Mouse (Mus musculus) CH12.LX (cell line): ENCODE measurements around the gene Kcnk15. TPM values are rescaled to one million over a fixed set of nuclear protein-coding genes. Genes with fewer than 3 reads are reported as not detected.

Experiments
- DNase-seq: peaks from one replicate; pipeline ENCODE4 v3.0.0-alpha.2; 2013; ENCODE audit errors: extremely low read depth
- H3K27ac ChIP-seq: 2 replicates; pipeline ENCODE4 v1.5.1; 2012; ENCODE audit warnings: low read depth, mild to moderate bottlenecking, control low read depth, moderate library complexity; ENCODE audit not compliant: insufficient read depth
- H3K27me3 ChIP-seq: replicated peaks from 2 replicates; pipeline ENCODE3; 2012; ENCODE audit warnings: inconsistent platforms
- H3K36me3 ChIP-seq, 2 experiments: replicated peaks in 1 of 2; 2 replicates each; pipeline versions ENCODE3 to v1.6.1; 2012; ENCODE audit warnings: inconsistent platforms in 1 of 2, low read length in 1 of 2, mild to moderate bottlenecking in 1 of 2, mixed read lengths in 1 of 2, moderate library complexity in 1 of 2; ENCODE audit not compliant: control insufficient read depth in 1 of 2, insufficient read depth in 1 of 2
- H3K4me1 ChIP-seq, 2 experiments: 2 replicates each; pipeline ENCODE4 v1.6.1; 2012; ENCODE audit warnings: inconsistent platforms in 1 of 2, moderate library complexity in 1 of 2; ENCODE audit not compliant: insufficient read depth in 2 of 2, control insufficient read depth in 1 of 2
- H3K4me2 ChIP-seq: 2 replicates; pipeline ENCODE4 v1.6.1; 2012; ENCODE audit warnings: low read depth, mild to moderate bottlenecking, control low read depth; ENCODE audit not compliant: poor library complexity, insufficient read depth, severe bottlenecking
- H3K4me3 ChIP-seq, 3 experiments: fragments of 150-350 bp in 1 of 3; sonication (generic) in 1 of 3; replicated peaks in 1 of 3; 2 replicates each; pipeline versions ENCODE3 to v1.5.1; 2011 to 2012; ENCODE audit warnings: low read depth in 2 of 3, low read length in 2 of 3, mild to moderate bottlenecking in 2 of 3, moderate library complexity in 2 of 3, control low read depth in 1 of 3, improper control_type of control experiment in 1 of 3, inconsistent platforms in 1 of 3, mixed read lengths in 1 of 3; ENCODE audit not compliant: poor library complexity in 1 of 3
- H3K79me2 ChIP-seq: replicated peaks from 2 replicates; pipeline ENCODE4 v1.6.1; 2012; ENCODE audit warnings: mild to moderate bottlenecking, moderate library complexity; ENCODE audit not compliant: control insufficient read depth, poor library complexity, insufficient read depth, severe bottlenecking; ENCODE audit errors: extremely low read depth
- H3K9ac ChIP-seq: 2 replicates; pipeline ENCODE4 v1.6.1; 2012; ENCODE audit warnings: low read depth, mild to moderate bottlenecking, control low read depth, moderate library complexity; ENCODE audit not compliant: insufficient read depth
- H3K9me3 ChIP-seq: replicated peaks from 2 replicates; pipeline ENCODE3; 2012; ENCODE audit warnings: low read length, inconsistent platforms, mixed read lengths
- BHLHE40 ChIP-seq: IDR thresholded peaks from 2 replicates; pipeline ENCODE4 v1.6.1; 2011; ENCODE audit warnings: mild to moderate bottlenecking, low read depth, low read length, improper control_type of control experiment
- CHD1 ChIP-seq: IDR thresholded peaks from 2 replicates; pipeline ENCODE4 v1.6.1; 2012; ENCODE audit warnings: low read depth, low read length, improper control_type of control experiment, inconsistent platforms
- CHD2 ChIP-seq: IDR thresholded peaks from 2 replicates; pipeline ENCODE4 v1.6.1; 2011; ENCODE audit warnings: low read length, improper control_type of control experiment
- CTCF ChIP-seq, 2 experiments: IDR thresholded peaks in 1 of 2; conservative IDR thresholded peaks in 1 of 2; 2 replicates each; pipeline ENCODE4 v1.5.1; 2011 to 2012; ENCODE audit warnings: low read depth in 2 of 2, low read length in 2 of 2, improper control_type of control experiment in 1 of 2, inconsistent platforms in 1 of 2, mild to moderate bottlenecking in 1 of 2, moderate library complexity in 1 of 2
- E2F4 ChIP-seq: IDR thresholded peaks from 2 replicates; pipeline ENCODE4 v1.6.1; 2011; ENCODE audit warnings: low read depth, low read length, improper control_type of control experiment; ENCODE audit not compliant: insufficient replicate concordance
- EP300 ChIP-seq: IDR thresholded peaks from 2 replicates; pipeline ENCODE4 v1.6.1; 2011; ENCODE audit warnings: low read length, improper control_type of control experiment
- ETS1 ChIP-seq: conservative IDR thresholded peaks from 2 replicates; pipeline ENCODE4 v1.6.1; 2012; ENCODE audit warnings: low read depth, mild to moderate bottlenecking, inconsistent platforms, low read length, improper control_type of control experiment, moderate library complexity
- HCFC1 ChIP-seq: IDR thresholded peaks from 2 replicates; pipeline ENCODE4 v1.6.1; 2012; ENCODE audit warnings: low read depth, mild to moderate bottlenecking, inconsistent platforms, low read length, improper control_type of control experiment
- JUN ChIP-seq: IDR thresholded peaks from 2 replicates; pipeline ENCODE4 v1.6.1; 2011; ENCODE audit warnings: low read depth, mild to moderate bottlenecking, low read length, improper control_type of control experiment, moderate library complexity; ENCODE audit not compliant: insufficient read depth
- JUND ChIP-seq: conservative IDR thresholded peaks from 2 replicates; pipeline ENCODE4 v1.6.1; 2011; ENCODE audit warnings: low read depth, low read length, improper control_type of control experiment
- KAT2A ChIP-seq: IDR thresholded peaks from 2 replicates; pipeline ENCODE4 v1.6.1; 2012; ENCODE audit warnings: low read length, improper control_type of control experiment, inconsistent platforms; ENCODE audit not compliant: insufficient replicate concordance
- MAFK ChIP-seq: IDR thresholded peaks from 2 replicates; pipeline ENCODE4 v1.6.1; 2011; ENCODE audit warnings: low read length, improper control_type of control experiment; ENCODE audit not compliant: insufficient replicate concordance
- MAX ChIP-seq: IDR thresholded peaks from 2 replicates; pipeline ENCODE4 v1.6.1; 2011; ENCODE audit warnings: low read length, improper control_type of control experiment
- MAZ ChIP-seq: IDR thresholded peaks from 2 replicates; pipeline ENCODE4 v1.6.1; 2012; ENCODE audit warnings: low read depth, mild to moderate bottlenecking, inconsistent platforms, low read length, improper control_type of control experiment, moderate library complexity
- MEF2A ChIP-seq: IDR thresholded peaks from 2 replicates; pipeline ENCODE4 v1.6.1; 2014; ENCODE audit warnings: low read depth, mild to moderate bottlenecking, inconsistent platforms, low read length, improper control_type of control experiment, borderline replicate concordance
- MXI1 ChIP-seq: IDR thresholded peaks from 2 replicates; pipeline ENCODE4 v1.6.1; 2011; ENCODE audit warnings: mild to moderate bottlenecking, low read depth, low read length, improper control_type of control experiment
- MYC ChIP-seq: IDR thresholded peaks from 2 replicates; pipeline ENCODE4 v1.6.1; 2011; ENCODE audit warnings: low read depth, mild to moderate bottlenecking, improper control_type of control experiment, low read length
- NELFE ChIP-seq: IDR thresholded peaks from 2 replicates; pipeline ENCODE4 v1.6.1; 2011; ENCODE audit warnings: low read depth, low read length, improper control_type of control experiment
- NRF1 ChIP-seq: IDR thresholded peaks from 2 replicates; pipeline ENCODE4 v1.6.1; 2014; ENCODE audit warnings: low read depth, mild to moderate bottlenecking, inconsistent platforms, low read length, improper control_type of control experiment, moderate library complexity
- PAX5 ChIP-seq: IDR thresholded peaks from 2 replicates; pipeline ENCODE4 v1.6.1; 2012; ENCODE audit warnings: low read length, inconsistent platforms, mixed read lengths
- POLR2A ChIP-seq: IDR thresholded peaks from 2 replicates; pipeline ENCODE4 v1.6.1; 2011; ENCODE audit warnings: low read depth, mild to moderate bottlenecking, improper control_type of control experiment, low read length
- POLR2AphosphoS2 ChIP-seq: IDR thresholded peaks from 2 replicates; pipeline ENCODE4 v1.6.1; 2011; ENCODE audit warnings: low read depth, low read length, improper control_type of control experiment
- RAD21 ChIP-seq: IDR thresholded peaks from 2 replicates; pipeline ENCODE4 v1.6.1; 2011; ENCODE audit warnings: low read depth, mild to moderate bottlenecking, low read length, improper control_type of control experiment, moderate library complexity
- RCOR1 ChIP-seq: conservative IDR thresholded peaks from 2 replicates; pipeline ENCODE4 v1.6.1; 2012; ENCODE audit warnings: low read depth, mild to moderate bottlenecking, inconsistent platforms, low read length, improper control_type of control experiment
- SIN3A ChIP-seq: IDR thresholded peaks from 2 replicates; pipeline ENCODE4 v1.6.1; 2012; ENCODE audit warnings: low read length, improper control_type of control experiment, inconsistent platforms
- SMC3 ChIP-seq: IDR thresholded peaks from 2 replicates; pipeline ENCODE4 v1.6.1; 2011; ENCODE audit warnings: low read depth, low read length, improper control_type of control experiment
- TBP ChIP-seq: conservative IDR thresholded peaks from 2 replicates; pipeline ENCODE4 v1.6.1; 2011; ENCODE audit warnings: low read depth, low read length, improper control_type of control experiment
- TCF12 ChIP-seq: IDR thresholded peaks from 2 replicates; pipeline ENCODE4 v1.6.1; 2014; ENCODE audit warnings: low read depth, mild to moderate bottlenecking, inconsistent platforms, low read length, improper control_type of control experiment
- UBTF ChIP-seq: IDR thresholded peaks from 2 replicates; pipeline ENCODE4 v1.6.1; 2012; ENCODE audit warnings: low read depth, mild to moderate bottlenecking, inconsistent platforms, low read length, improper control_type of control experiment, moderate library complexity
- USF1 ChIP-seq: IDR thresholded peaks from 2 replicates; pipeline ENCODE4 v1.6.1; 2014; ENCODE audit warnings: low read depth, mild to moderate bottlenecking, inconsistent platforms, low read length, improper control_type of control experiment
- ZC3H11A ChIP-seq: IDR thresholded peaks from 2 replicates; pipeline ENCODE4 v1.6.1; 2012; ENCODE audit warnings: low read depth, mild to moderate bottlenecking, inconsistent platforms, low read length, improper control_type of control experiment
- ZNF384 ChIP-seq: IDR thresholded peaks from 2 replicates; pipeline ENCODE4 v1.6.1; 2012; ENCODE audit warnings: low read depth, low read length, improper control_type of control experiment, inconsistent platforms
- dilution Hi-C: fragments of 300-500 bp; cut with MboI; formaldehyde crosslinking; loops from 2 replicates; pipeline ENCODE4 v1.14.3; 2020; ENCODE audit warnings: low sequenced_read_pairs; ENCODE audit not compliant: extremely low pct_unique_long_range_greater_than_20kb, extremely low pct_ligation_motif_present
- in situ Hi-C: fragments of 300-500 bp; cut with MboI; formaldehyde crosslinking; loops from 3 replicates; pipeline ENCODE4 v1.14.3; 2019; ENCODE audit warnings: low sequenced_read_pairs, low pct_ligation_motif_present, low pct_unique_long_range_greater_than_20kb, mixed read lengths
- polyA plus RNA-seq: library from polyadenylated mRNA; unstranded; fragments of >175 nt; gene quantifications from 2 replicates; pipeline ENCODE4 v1.2.1, GENCODE M21; 2012; ENCODE audit warnings: low read depth; ENCODE audit not compliant: insufficient read length
- total RNA-seq, 2 experiments: library from RNA; depleted of rRNA; stranded (reverse); fragments of 300-350 nt in 1 of 2; fragments of >200 nt in 1 of 2; gene quantifications; 2 replicates each; pipeline ENCODE4 v1.2.3; 2012 to 2014

Kcnk15 gene
- total and polyA plus RNA-seq, 3 experiments: not detected

- dilution Hi-C loops (no loop called here), in situ Hi-C loops (loop anchor here (25.0 kb wide), 1 partner anchor 105 kb away; no protein-coding TSS in a partner anchor)
- no peak overlapping the region for H3K4me3 ChIP-seq
- TF ChIP-seq MAX: no peak
- no peak for TF ChIP-seq MAFK
- TF ChIP-seq RAD21: no peak
- TF ChIP-seq NELFE: no peak
- no peak for TF ChIP-seq MYC
- TF ChIP-seq SMC3: no peak
- TF ChIP-seq TCF12: no peak
- TF ChIP-seq POLR2A: no peak
- TF ChIP-seq CHD1: no peak
- no peak for TF ChIP-seq CHD2
- no peak for TF ChIP-seq POLR2AphosphoS2
- TF ChIP-seq RCOR1: no peak
- TF ChIP-seq SIN3A: no peak
- TF ChIP-seq MAZ: no peak
- TF ChIP-seq ZNF384: no peak
- TF ChIP-seq UBTF: no peak
- no peak for TF ChIP-seq NRF1
- no peaks in the 10 kb centered on the region for H3K36me3 ChIP-seq
- no peaks in the 10 kb centered on the region for H3K4me1 ChIP-seq
- H3K4me2 ChIP-seq: no peak overlapping the region
- DNase-seq: no peak
- no peak overlapping the region for H3K9ac ChIP-seq
- H3K9me3 ChIP-seq: no peaks in the 10 kb centered on the region
- peaks cover 89% of the 10 kb centered on the region for H3K27me3 ChIP-seq
- no peaks in the 10 kb centered on the region for H3K79me2 ChIP-seq
- H3K27ac ChIP-seq: no peak overlapping the region
These were observed 3.8 kb downstream of the Kcnk15 start for GRCm38 (mm10) chr2:163857233-163857632.

DNA sequence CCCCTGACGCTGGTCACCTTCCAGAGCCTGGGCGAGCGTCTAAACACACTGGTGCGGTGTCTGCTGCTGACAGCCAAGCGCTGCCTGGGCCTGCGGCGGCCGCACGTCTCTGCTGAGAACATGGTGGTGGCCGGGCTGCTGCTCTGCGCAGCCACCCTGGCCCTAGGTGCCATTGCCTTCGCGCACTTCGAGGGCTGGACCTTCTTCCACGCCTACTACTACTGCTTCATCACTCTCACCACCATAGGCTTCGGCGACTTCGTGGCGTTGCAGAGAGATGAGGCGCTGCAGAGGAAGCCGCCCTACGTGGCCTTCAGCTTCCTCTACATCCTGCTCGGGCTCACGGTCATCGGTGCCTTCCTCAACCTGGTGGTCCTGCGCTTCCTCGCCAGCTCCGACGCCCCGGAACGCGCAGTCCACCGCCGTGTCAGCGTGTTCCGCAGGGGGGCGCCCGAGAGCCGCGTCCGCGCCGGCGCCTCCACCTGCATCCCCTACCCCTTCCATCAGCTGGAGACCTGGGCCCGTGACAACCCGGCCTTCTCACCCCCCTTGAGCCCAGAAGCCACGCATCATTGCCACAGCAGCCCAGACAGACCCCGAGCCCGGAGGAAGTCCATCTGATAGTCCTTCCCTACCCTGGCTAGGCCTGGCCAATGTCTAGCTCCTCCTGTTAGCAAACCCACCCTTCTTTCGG is 5.0 kb downstream of the Kcnk15 start:
- H3K9ac ChIP-seq: no peak overlapping the region
- TF ChIP-seq KAT2A (no peak), POLR2A (no peak), TBP (no peak), USF1 (no peak), MAX (no peak), PAX5 (no peak), SMC3 (peak; percentile 54), CTCF (conservative IDR thresholded peaks at IDR 0.05 in 1 of 2, IDR thresholded peaks at IDR 0.05 in 1 of 2; ENCODE audit: low read depth in 2 of 2, low read length in 2 of 2) (peak in 1 of 2 experiments; percentile 70; a peak in 2 of 4 replicates), ZC3H11A (no peak), JUN (no peak), E2F4 (no peak), MYC (no peak), HCFC1 (no peak), EP300 (no peak), ETS1 (no peak), CHD2 (no peak), RAD21 (peak; percentile 59), UBTF (no peak), MEF2A (no peak), SIN3A (no peak), NRF1 (no peak), BHLHE40 (no peak), MXI1 (no peak), CHD1 (no peak), JUND (no peak)
- no peak overlapping the region for H3K4me3 ChIP-seq
- no peak for DNase-seq
- H3K9me3 ChIP-seq: no peaks in the 10 kb centered on the region
- H3K27ac ChIP-seq: no peak overlapping the region
- H3K36me3 ChIP-seq: no peaks in the 10 kb centered on the region
- in situ Hi-C loops: loop anchor here (25.0 kb wide), 1 partner anchor 104 kb away; no protein-coding TSS in a partner anchor
- peaks cover 94% of the 10 kb centered on the region for H3K27me3 ChIP-seq
- H3K4me1 ChIP-seq: no peaks in the 10 kb centered on the region
- no peaks in the 10 kb centered on the region for H3K79me2 ChIP-seq
- no peak overlapping the region for H3K4me2 ChIP-seq
- dilution Hi-C loops: no loop called here
